Mouse (Mus musculus) heart, embryonic 11.5 days (tissue): ENCODE data around the gene Alx1. TPM values are rescaled to one million over a fixed set of nuclear protein-coding genes. Genes with fewer than 3 reads are reported as not detected.

Source experiments
- polyA plus RNA-seq: library from polyadenylated mRNA; unstranded; fragments of >200 nt; fragmentation: Nextera tagmentation; extraction: Ambion mirVana; gene quantifications from 2 replicates; pipeline ENCODE4 v1.2.1, GENCODE M21; 2014

The Alx1 gene
- polyA plus RNA-seq, 1 experiment from 2014 or later = 3.6 TPM

Other genes with a start within 250 kb of the Alx1 start
- gene Lrriq1, start 206.1 kb upstream of the Alx1 start, polyA plus RNA-seq = 0.19 and 0.34 TPM in 2 replicates